Mouse (Mus musculus) left cerebral cortex, adult 9 months (tissue): Measurements from ENCODE around the gene Tmem145.
"Not testable (repeated sequence)": the region's sequence is repeated elsewhere in the genome, so short reads cannot be mapped to it uniquely, and the experiment has no call there.

Experiments
- DNase-seq, 2 experiments: peaks; one replicate each; pipeline ENCODE4 v3.0.0; 2022; ENCODE audit warnings: low spot score in 2 of 2

The Tmem145 gene

DNA sequence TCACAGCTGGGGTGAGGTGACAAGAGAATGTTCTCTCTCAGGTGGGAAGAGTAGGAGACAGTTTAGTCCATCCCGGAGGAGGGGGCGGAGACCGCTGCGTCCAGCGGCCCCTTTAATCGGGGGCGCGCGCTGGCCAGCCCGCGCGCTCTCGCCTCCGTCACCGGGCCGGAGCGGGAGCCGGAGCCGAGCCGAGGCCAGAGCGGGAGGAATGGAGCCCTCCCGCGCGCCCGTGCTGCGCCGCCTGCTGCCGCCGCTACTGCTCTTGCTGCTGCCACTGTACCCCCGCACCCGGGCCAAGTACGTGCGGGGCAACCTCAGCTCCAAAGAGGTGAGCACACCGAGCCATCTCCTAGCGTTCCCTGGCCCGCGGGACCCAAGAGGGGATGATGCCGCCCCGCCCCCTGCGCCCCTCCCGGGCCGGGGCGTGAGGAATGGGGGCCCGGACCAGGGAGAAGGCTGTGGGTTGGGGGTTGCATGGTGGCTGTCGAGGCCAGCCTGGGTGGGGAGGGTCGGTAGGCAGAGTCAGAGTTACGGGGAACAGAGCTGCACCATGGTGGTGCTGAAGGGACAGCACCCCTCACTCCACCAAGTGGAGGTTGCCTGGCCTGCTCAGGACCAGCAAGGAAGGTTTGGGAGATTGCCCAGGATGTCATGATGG lies at the start of gene Tmem145:
Gene Tmem145 (plus strand): TSS at position 151 of the 658 bp plus-strand sequence.
- DNase-seq: no peak

DNA sequence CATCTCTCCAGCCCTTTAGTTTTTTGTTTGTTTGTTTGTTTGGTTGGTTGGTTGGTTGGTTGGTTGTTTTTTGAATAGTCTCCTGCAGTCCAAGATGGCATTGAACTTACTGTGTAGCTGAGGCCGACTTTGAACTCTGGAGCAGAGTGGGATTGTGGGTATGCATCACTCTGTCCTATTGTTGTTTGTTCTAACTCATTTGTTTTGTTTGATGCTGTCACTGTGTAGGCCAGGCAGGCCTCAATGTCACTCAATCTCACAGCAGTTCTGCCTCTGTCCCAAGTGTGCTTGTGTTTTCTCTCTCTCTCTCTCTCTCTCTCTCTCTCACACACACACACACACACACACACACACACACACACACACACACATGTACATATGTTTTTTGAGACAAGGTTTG lies 44.0 kb upstream of the Tmem145 start:
- DNase-seq: no peak

DNA sequence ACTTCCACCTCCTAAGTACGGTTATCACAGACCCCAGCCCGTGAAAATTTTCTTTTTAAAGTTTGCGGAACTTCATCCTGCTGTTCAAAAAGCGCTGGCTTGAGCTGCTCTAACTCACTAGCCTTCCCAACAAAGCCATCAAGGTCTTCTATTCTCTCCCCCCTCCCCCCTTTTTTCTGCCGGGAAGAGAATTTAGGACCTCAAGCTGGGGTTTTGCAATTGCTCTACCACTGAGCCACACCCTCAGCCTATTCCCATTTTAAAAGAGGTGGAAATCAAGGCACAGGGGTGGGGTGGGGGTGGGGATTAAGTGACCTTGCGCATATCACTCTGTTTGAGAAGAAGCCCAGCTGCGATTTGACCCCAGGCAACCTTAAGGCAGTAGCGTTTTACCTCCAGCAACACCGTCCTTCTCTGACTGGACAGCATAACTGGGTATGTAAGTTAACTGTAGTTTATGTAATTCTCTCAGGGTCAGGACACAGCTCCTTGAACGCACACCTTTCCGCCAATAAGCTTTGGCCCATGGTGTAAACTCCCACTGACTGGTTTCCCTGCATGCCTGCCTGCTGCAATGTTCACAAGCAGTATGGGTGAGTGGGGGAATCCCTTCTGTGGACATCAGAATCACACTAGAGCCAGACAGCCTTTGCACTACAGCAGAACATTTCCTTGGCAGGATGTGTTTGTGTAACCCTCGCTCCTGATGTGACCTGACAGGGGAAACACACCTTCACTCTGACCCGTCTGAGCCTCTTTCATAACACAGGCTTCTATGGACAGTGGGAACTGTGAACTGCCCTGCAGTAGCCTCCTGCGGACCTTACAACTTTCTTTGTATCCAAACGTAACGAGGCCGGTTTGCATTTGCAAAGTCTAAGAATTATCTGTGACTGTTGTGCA lies 41.7 kb upstream of the Tmem145 start:
- DNase-seq: no peak

DNA sequence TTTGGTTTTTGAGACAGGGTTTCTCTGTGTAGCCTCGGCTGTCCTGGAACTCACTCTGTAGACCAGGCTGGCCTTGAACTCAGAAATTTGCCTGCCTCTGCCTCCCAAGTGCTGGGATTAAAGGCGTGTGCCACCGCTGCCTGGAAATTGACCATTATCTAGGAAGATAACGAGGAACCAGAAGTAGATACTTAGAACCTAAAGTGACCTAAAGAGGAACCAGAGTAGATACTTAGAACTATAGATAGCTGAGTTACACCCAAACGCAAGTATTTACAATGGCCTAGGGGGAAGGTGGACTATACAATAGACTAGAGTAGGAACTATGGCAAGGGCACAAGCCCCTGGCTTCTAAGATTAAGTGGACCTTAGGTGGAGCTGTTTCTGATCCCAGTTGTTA lies 40.2 kb upstream of the Tmem145 start:
- not testable (repeated sequence) for DNase-seq

DNA sequence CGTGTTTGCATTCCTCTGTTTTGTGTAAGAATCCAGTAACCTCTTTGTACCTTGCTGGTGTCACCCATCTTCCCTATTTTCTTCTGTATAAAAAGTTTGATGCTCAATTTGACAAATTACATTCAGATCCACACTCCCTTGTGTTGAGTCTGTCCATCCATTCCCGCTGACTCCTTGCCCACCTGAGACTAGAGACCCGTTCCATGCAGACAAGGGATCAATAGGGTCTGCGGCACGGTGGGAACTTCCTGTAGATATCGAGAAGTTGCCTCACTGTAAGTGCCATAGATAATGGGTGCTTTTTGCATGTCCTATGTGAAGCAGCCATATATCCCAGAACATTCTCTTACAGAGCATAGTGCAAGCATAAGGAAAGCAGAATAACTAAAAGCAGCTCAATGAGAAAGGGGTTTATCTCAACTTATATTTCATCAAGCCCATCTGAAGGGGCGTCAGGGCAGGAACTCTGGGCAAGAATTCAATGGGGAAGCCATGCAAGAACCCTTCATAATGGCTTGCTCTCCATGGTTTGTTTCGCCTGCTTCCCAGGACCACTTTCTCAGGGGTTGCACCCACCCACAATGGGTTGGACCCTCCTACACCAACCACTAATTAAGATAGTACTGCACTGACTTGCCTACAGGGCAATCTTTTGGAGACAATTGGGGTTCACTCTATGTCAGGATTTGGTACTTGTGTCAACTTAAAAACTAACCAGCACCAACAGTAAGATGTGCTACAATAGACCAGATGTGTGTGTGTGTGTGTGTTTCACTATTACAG lies 39.5 kb upstream of the Tmem145 start:
- no peak for DNase-seq

DNA sequence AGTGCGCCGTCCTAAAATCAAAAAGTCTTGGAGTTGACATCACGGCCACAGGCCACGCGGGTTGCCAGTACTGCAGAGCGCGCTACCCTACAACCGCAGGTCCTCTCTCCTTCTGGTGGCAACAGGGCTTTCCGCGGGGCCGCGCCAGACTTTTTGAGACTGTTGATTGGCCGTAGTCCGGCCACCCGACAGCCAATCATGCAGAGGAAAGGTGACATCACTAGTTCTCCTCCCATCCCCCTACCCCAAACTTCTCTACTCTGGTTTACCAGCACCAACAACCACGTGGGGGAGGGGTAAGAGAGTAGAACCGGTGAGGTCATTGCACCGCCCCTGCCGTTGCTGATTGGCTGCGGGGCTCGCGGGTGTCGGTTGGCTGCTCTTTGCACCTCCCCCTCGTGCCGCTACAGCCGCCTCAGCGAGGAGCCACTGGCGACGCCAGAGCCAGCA lies 38.6 kb upstream of the Tmem145 start, which contains the start of gene Cic:
Gene Cic (plus strand): TSS at position 404 of the 450 bp plus-strand sequence.
- DNase-seq: peak; percentile 97 to 100

DNA sequence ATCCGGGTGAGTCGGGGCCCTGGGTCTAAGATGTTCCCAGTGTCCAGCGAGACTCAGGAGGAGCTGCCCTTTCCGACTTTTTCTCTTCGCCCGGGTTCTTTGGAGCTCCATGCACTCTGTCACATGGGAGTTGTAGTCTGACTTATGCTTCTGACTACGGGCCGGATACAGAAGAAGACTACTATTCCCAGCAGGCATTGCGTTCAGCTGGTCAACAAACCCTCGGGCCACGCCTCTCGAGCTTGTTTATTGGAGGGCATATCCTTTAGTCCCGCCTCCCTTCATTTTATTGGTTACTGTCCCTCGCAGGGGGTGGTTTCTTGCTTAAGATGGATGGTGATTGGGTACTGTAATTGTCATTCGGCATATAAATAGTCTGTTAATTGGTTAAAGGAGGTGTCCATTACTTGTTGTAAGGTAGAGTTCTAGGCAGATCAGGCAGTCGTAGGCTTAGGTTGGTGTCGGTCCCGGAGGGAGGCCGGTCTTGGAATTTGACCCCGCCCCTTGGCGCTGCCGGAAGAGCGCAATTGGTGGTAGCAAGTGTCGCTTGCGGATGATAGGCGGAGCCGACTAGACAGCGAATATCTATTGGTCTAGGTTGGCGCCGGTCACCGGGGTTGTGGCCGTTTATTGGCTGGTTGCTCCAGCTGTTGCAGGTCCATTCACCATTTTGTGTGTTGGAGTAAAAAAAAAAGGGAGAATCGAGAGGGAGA lies 38.0 kb upstream of the Tmem145 start:
- peak; percentile 100 for DNase-seq

DNA sequence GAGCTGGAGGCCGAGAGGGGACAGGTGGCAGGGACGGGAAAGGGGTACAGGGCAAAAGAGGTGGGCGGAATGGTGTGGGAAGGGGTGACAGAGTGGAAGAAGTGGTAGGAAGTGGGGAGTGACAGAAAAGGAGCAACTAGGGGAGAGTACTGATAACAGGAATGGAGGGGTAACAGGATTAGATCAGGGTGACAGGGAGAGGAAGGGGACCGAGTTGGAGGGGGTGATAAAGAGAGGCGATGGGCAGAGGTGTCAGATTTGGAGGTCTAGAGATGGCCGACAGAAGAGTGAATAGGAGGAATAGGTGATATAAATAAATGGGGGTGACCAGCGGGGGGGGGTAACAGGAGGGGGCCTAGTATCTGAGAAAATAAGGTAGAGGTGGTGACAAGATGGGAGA lies 37.3 kb upstream of the Tmem145 start:
- DNase-seq: no peak

DNA sequence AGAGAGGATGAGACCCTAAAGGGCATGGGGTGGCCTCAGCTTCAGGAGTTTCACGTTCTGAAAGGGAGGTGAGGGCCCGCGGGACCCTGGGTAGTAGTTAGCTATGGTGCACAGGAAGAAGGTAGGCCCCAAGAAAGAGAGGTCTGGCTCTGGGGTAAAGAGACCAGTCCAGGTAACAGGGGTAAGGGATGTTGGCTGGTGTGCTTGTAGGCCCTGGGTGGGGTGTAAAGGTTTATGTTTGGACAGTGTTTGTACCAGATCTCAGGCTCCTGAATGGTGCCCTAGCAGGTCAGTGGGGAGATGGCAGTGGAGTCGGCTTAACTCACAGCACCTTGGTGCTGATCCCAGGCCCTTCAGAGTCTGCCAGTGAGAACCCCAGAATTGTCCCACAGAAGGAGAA lies 36.9 kb upstream of the Tmem145 start:
- DNase-seq: no peak

DNA sequence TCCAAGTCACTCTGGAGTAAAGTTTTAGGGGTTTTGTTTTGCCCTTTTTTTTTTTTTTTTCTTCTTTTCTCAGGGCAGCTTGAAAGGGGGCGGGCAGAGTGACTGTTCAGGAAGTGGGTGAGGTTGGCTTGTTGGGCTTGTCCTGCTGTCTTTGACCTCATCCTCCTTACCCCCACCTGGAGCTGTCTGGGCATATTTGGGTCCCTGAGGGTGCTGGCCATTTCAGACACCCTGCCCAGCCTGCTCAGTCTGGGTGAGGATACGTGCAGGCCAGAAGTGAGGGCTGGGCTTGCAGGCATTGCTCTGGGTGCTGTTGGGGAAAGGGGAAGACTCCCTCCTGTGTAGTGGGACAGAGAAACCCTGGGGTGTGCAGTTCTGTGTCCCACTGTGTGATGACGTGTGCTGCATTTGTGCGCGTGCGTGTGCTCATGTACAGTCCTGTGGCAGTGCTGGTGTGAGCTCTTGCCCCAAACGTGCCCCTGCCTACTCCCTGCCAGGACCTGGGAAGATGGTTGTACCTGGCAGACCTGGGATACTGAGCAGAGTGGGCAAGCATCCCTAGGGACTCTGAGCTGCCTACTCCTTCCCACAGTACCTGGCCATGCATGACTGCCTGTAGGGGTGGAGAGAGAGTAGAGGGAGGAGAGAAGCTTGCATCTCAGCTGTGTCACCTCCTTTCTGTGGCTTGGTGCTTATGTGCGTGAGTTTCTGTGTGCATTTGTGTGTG lies 36.2 kb upstream of the Tmem145 start:
- no peak for DNase-seq

DNA sequence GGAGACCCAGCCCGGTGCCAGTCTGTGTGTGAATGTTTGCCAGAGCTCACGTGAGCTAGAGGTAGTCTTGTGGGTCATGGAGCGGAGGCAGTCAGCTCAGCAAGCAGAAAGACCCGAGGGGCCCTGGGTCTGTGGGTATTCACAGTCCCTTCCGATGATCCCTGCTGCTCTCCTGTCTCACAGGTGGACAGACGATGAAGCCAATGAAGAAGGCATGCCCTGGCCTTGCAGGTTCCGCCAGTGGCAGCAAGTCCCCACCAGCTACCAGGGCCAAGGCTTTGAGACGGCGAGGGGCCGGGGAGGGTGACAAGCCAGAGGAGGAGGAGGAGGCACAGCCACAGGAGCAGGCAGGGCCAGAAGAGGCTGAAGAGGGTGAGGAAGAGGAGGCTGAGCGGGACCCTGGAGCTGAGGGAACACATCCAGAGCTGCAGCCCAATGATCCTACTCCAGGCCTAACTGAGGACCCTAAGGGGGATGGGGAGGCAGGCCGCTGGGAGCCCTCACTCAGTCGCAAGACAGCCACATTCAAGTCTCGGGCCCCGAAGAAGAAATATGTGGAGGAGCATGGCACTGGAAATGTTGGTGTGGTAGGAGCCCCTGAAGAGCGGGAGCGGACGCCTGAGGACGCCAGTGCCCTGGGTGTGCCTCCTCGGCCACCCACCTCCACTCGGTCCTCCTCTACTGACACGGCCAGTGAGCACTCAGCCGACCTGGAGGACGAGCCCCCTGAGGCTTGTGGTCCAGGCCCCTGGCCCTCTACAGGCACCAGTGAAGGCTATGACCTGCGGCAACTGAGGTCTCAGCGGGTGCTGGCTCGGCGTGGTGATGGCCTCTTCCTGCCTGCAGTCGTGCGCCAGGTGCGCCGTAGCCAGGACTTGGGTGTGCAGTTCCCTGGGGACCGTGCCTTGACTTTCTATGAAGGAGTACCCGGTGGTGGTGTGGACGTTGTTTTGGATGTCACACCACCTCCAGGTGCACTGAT lies 35.0 kb upstream of the Tmem145 start:
- DNase-seq: no peak

DNA sequence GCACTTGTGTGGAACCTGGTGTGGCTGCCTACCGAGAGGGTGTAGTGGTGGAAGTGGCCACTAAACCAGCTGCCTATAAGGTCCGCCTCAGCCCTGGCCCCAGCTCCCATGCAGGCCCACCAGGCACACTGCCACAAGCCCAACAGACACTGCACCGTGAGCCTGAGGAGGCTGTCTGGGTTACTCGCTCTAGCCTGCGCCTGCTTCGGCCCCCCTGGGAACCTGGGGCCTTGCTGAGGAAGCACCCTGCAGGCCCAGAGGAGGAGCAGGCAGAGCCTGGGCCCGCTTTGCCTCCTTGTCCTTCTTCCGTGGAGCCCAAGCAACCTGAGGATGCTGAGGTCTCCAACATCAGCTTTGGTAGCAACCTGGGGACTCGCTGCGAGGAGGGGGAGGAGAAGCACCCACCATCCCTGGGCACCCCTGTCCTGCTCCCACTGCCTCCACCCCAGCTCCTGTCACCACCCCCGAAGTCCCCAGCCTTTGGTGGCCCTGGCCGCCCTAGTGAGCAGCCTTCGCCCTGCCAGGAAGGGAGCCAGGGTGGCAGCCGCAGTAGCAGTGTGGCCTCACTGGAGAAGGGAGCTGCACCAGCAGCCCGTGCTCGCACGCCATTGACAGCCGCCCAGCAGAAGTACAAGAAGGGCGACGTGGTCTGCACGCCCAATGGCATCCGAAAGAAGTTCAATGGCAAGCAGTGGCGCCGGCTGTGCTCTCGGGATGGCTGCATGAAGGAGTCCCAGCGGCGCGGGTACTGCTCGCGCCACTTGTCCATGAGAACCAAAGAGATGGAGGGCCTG lies 34.1 kb upstream of the Tmem145 start:
- no peak for DNase-seq

DNA sequence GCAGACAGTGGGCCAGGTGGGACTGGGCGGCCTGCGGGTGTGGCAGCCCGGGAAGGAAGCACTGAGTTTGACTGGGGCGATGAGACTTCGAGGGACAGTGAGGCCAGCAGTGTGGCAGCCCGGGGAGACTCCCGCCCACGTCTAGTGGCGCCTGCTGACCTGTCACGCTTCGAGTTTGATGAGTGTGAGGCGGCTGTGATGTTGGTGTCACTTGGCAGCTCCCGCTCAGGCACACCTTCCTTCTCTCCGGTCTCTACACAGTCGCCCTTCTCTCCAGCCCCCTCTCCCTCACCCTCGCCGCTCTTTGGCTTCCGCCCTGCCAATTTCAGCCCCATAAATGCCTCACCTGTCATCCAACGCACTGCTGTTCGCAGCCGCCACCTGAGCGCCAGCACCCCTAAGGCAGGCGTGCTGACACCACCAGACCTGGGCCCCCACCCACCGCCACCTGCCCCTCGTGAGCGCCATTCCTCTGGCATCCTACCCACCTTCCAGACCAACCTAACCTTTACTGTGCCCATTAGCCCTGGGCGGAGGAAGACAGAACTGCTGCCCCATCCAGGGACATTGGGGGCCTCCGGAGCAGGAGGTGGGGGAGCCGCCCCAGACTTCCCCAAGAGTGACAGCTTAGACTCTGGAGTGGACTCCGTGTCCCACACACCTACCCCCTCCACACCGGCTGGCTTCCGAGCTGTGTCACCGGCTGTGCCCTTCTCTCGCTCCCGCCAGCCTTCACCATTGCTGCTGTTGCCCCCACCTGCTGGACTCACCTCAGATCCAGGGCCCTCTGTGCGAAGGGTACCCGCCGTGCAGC lies 33.3 kb upstream of the Tmem145 start:
- DNase-seq: no peak

DNA sequence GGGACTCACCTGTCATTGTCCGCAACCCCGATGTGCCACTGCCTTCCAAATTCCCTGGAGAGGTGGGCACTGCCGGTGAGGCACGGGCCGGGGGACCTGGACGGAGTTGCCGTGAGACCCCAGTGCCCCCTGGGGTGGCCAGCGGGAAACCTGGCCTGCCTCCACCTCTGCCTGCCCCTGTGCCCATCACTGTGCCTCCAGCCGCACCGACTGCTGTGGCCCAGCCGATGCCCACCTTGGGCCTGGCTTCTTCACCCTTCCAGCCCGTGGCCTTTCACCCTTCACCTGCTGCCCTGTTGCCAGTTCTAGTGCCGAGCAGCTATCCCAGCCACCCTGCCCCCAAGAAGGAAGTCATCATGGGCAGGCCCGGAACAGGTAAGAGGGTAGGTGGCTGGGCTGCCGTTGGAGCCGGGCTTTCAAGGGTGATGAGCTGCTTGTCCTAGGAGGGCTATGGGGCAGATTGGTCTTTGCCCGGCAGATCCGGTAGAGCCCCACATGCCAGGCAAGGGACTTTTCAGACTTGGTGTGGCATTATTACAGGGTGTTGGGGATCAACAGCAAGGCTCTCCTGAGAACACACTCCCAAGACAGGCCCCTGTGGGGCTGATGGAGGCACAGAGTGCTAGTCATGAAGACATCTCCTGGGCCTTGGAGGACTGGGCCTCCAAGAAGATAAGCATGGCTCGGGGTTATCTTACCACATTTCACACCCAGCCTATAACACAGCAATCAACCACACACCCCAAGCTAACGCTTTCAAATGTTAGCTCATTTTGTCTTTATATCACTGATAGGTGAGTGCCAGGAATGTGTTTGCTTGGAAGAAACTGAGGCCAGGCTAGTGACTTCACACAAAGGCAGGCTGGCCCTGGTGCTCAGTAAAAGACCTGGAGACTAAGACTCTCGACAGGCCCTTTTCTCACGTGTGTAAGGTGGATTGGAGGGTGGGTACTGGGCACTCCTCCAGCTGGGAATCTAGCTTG lies 32.4 kb upstream of the Tmem145 start:
- no peak for DNase-seq

DNA sequence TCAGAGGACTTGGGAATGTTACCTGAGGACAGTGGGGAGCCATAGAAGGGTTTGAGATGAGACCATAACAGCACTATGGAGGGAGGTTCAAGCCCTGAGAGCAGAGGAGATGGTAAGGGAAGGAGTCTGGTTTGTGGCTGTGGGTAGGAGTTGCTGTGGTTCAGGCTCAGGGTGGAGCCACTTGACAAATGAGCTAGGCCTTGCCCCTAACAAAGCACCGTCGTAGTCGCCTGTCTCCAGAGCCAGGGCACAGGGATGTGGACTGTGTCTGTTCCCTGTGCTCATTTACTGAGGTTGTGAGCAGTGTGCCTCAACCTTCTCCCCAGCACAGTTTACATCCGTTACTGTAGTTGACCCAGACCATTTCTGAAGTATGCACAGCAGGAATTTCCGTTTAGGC lies 31.3 kb upstream of the Tmem145 start:
- no peak for DNase-seq

DNA sequence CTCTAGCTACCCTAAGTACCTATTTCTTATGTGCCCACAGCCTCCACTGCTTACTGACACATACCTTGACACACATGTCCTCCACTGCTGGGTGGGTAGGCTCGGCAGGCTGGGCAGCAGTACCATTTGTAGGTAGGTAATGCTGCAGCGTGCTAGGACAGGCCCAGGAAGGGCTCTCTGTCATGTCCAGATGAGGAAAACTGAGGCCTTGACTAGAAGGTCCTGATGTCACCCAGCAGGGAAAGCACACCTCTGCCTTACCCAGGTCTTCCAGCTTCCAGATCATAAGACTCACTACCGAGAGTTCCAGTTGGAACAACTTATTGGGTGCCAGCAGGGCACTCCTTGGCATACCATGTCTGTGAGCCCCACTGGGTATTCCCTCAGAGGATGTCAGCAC lies 30.9 kb upstream of the Tmem145 start:
- DNase-seq: no peak
